Mouse (Mus musculus) liver, postnatal 0 days (tissue): Measurements from ENCODE around the gene Cbarp.

Experiments used
- CTCF ChIP-seq: sonication (generic); IDR thresholded peaks from 2 replicates; pipeline ENCODE4 v1.5.1; 2016; ENCODE audit warnings: antibody characterized with exemption, low read depth
- EP300 ChIP-seq: IDR thresholded peaks from 2 replicates; pipeline ENCODE4 v1.6.1; 2016; ENCODE audit warnings: antibody characterized with exemption, low read depth, mild to moderate bottlenecking

- TF ChIP-seq CTCF: no peak
- TF ChIP-seq EP300: no peak
Measured at GRCm38 (mm10) chr10:80136952-80137625, 3.5 kb downstream of the Cbarp start.
